In genomic region chr8:106134751-106135571, GRCm38 (mm10) we compare ENCODE assay signal across 9 mouse cellular contexts. TPM values are rescaled to one million over a fixed set of nuclear protein-coding genes. Genes with fewer than 3 reads are reported as not detected.
DNase-seq lines count a peak whose midpoint lies in the region; ATAC-seq lines count a peak whose summit lies in the region.
"Had no signal": no experiment of that assay in that cellular context is flagged by ENCODE, and none has a peak within 500 bp of the region (broad histone marks: within the 10 kb centered on the region; RNA-seq: fewer than 3 reads in every experiment).

No protein-coding gene starts in this region.

- H3K36me3 ChIP-seq in embryonic facial prominence, embryonic 13.5 days = peaks cover 32% of the 10 kb centered on the region
- peaks cover 3% of the 10 kb centered on the region; the same call in 1 of the 2 replicates for H3K36me3 ChIP-seq in limb, embryonic 11.5 days (ENCODE audit: control insufficient read depth, insufficient read depth, low read length)

- H3K4me3 ChIP-seq in embryonic facial prominence, embryonic 13.5 days = peak overlapping the region; percentile 54
- no peak overlapping the region for H3K4me3 ChIP-seq in limb, embryonic 11.5 days (ENCODE audit: low read depth, low read length)

- DNase-seq in adrenal gland, postnatal 14 days = peak; percentile 43
- no peak for DNase-seq in adrenal gland, postnatal 10 days
- DNase-seq in limb, embryonic 11.5 days (ENCODE audit: low spot score) = peak; percentile 35
- DNase-seq in naive thymus-derived CD4-positive, alpha-beta T cell, adult 2 months (ENCODE audit: low read depth) = peak; percentile 39
- no peak for DNase-seq in natural killer cell, adult 2 months (ENCODE audit: low spot score in 2 of 2)
- DNase-seq in left cerebral cortex, postnatal 10 days (ENCODE audit: extremely low spot score in 1 of 2, low spot score in 2 of 2) = no peak

- H3K27ac ChIP-seq in embryonic facial prominence, embryonic 13.5 days = peak overlapping the region; percentile 73
- H3K27ac ChIP-seq in limb, embryonic 11.5 days (replicated peaks; ENCODE audit: low read depth, low read length) = no peak overlapping the region
- H3K27ac ChIP-seq: neural tube, embryonic 13.5 days had no signal

- H3K9ac ChIP-seq in embryonic facial prominence, embryonic 13.5 days = peak overlapping the region; percentile 68; the same call in 1 of the 2 replicates
- no peak overlapping the region for H3K9ac ChIP-seq in limb, embryonic 11.5 days (ENCODE audit: low read length)
- H3K9ac ChIP-seq: neural tube, embryonic 13.5 days had no signal

- intact Hi-C loops in left cerebral cortex, postnatal 10 days (cut with DNase I) = no loop called here

- WGBS in embryonic facial prominence, embryonic 13.5 days = 15% methylated on average over 14 of the region's 14 CpGs
- 18% methylated on average over 14 of the region's 14 CpGs for WGBS in limb, embryonic 11.5 days

- peak overlapping the region; percentile 84 for H3K4me2 ChIP-seq in embryonic facial prominence, embryonic 13.5 days
- no peak overlapping the region for H3K4me2 ChIP-seq in limb, embryonic 11.5 days (ENCODE audit: low read depth, severe bottlenecking)

- peaks cover 62% of the 10 kb centered on the region for H3K27me3 ChIP-seq in embryonic facial prominence, embryonic 13.5 days
- H3K27me3 ChIP-seq in limb, embryonic 11.5 days (ENCODE audit: control insufficient read depth, insufficient read depth, low read length) = peaks cover 51% of the 10 kb centered on the region

- ATAC-seq in embryonic facial prominence, embryonic 13.5 days (ENCODE audit: insufficient number of reproducible peaks, insufficient read depth, low FRiP score, low TSS enrichment, low read depth) = peak; percentile 60
- 0 out of 2 replicates have a peak, but pooled peaks have one; percentile 26 for ATAC-seq in limb, embryonic 11.5 days (ENCODE audit: insufficient number of reproducible peaks, low FRiP score, low TSS enrichment, low read depth)
- no peak for ATAC-seq in cerebellum, adult (ENCODE audit: insufficient number of reproducible peaks, low FRiP score, low TSS enrichment)

- H3K9me3 ChIP-seq in embryonic facial prominence, embryonic 13.5 days = no peaks in the 10 kb centered on the region
- H3K9me3 ChIP-seq in limb, embryonic 11.5 days (ENCODE audit: control insufficient read depth, low read length) = no peaks in the 10 kb centered on the region
- H3K9me3 ChIP-seq: neural tube, embryonic 13.5 days had no signal

- H3K4me1 ChIP-seq in embryonic facial prominence, embryonic 13.5 days = peaks cover 30% of the 10 kb centered on the region
- peaks cover 15% of the 10 kb centered on the region for H3K4me1 ChIP-seq in limb, embryonic 11.5 days (ENCODE audit: control insufficient read depth, insufficient read depth, low read length)

RNA-seq across cellular contexts. Expression of gene Esrp2, which starts 1.8 kb away (rescaled TPM):
- total RNA-seq in adrenal gland, postnatal 14 days (2021) = 5.3 and 8.8 TPM in 2 replicates
- total RNA-seq in adrenal gland, postnatal 10 days (2021) = 10 to 100 TPM; 14.8 to 15.4 TPM
- 22.2 and 25.9 TPM in 2 replicates for polyA plus RNA-seq in embryonic facial prominence, embryonic 13.5 days (2015; fragmentation: Nextera tagmentation; extraction: Ambion mirVana)
- polyA plus RNA-seq in limb, embryonic 11.5 days (2014; fragmentation: Nextera tagmentation; extraction: Ambion mirVana) = 4.6 and 5.6 TPM in 2 replicates
- not detected for total RNA-seq in left cerebral cortex, postnatal 10 days (2021)

RNA-seq across cellular contexts. Expression of gene Pla2g15, which starts 15.2 kb away (rescaled TPM):
- 13.5 and 18.6 TPM in 2 replicates for total RNA-seq in adrenal gland, postnatal 14 days (2021)
- total RNA-seq in adrenal gland, postnatal 10 days (2021) = 10 to 100 TPM; 17.6 to 21.4 TPM
- polyA plus RNA-seq in embryonic facial prominence, embryonic 13.5 days (2015; fragmentation: Nextera tagmentation; extraction: Ambion mirVana) = 18.1 and 18.7 TPM in 2 replicates
- 5.9 and 6.7 TPM in 2 replicates for polyA plus RNA-seq in limb, embryonic 11.5 days (2014; fragmentation: Nextera tagmentation; extraction: Ambion mirVana)
- 10 to 100 TPM; 24.6 to 25.3 TPM for total RNA-seq in left cerebral cortex, postnatal 10 days (2021)

RNA-seq across cellular contexts. Expression of gene Slc7a6, which starts 33.7 kb away (rescaled TPM):
- total RNA-seq in adrenal gland, postnatal 14 days (2021) = 30.3 and 38.3 TPM in 2 replicates
- total RNA-seq in adrenal gland, postnatal 10 days (2021) = 10 to 100 TPM; 28.2 to 28.7 TPM
- polyA plus RNA-seq in embryonic facial prominence, embryonic 13.5 days (2015; fragmentation: Nextera tagmentation; extraction: Ambion mirVana) = 57.6 and 59.2 TPM in 2 replicates
- 101 and 107 TPM in 2 replicates for polyA plus RNA-seq in limb, embryonic 11.5 days (2014; fragmentation: Nextera tagmentation; extraction: Ambion mirVana)
- total RNA-seq in left cerebral cortex, postnatal 10 days (2021) = 10 to 100 TPM; 28.5 to 29.2 TPM

Comparison
In these comparisons a context has a peak if more than half of its experiments do, and no peak if none do; other contexts are left out.
1. DNase-seq: peak in adrenal gland, postnatal 14 days (single experiment), limb, embryonic 11.5 days (single experiment) and naive thymus-derived CD4-positive, alpha-beta T cell, adult 2 months (single experiment); none in adrenal gland, postnatal 10 days (single experiment), natural killer cell, adult 2 months (0 of 2) and left cerebral cortex, postnatal 10 days (0 of 2).